Mouse (Mus musculus): ENCODE measurements at regions not wholly inside any gene's neighbourhood (a gene's known extent, or its start where the extent isn't known, plus 50 kb on each side); places are given as distances from the start of the nearest gene placed in this dataset.

- no peaks in the 10 kb centered on the region for H3K4me1 ChIP-seq (ENCODE audit: control insufficient read depth, insufficient read depth, low read length)
- no peak overlapping the region for H3K27ac ChIP-seq (ENCODE audit: insufficient read depth, low read length)
- no peak overlapping the region for H3K4me3 ChIP-seq (ENCODE audit: low read depth, low read length)
- no peak overlapping the region for H3K9ac ChIP-seq (ENCODE audit: low read depth, poor library complexity, severe bottlenecking)
- no peaks in the 10 kb centered on the region for H3K9me3 ChIP-seq (replicated peaks; ENCODE audit: control insufficient read depth, insufficient read depth, low read length, poor library complexity, severe bottlenecking)
- H3K36me3 ChIP-seq (ENCODE audit: control insufficient read depth, insufficient read depth, low read length, poor library complexity, severe bottlenecking): no peaks in the 10 kb centered on the region
- H3K27me3 ChIP-seq (ENCODE audit: control insufficient read depth, insufficient read depth, low read length, poor library complexity, severe bottlenecking): no peaks in the 10 kb centered on the region
- TF ChIP-seq CTCF (IDR thresholded peaks at IDR 0.05; ENCODE audit: low read depth, low read length) (no peak), POLR2A (IDR thresholded peaks at IDR 0.05; ENCODE audit: insufficient read depth, low read length) (no peak), EP300 (IDR thresholded peaks at IDR 0.05; ENCODE audit: insufficient read depth, low read depth, low read length) (no peak)
Measured at GRCm38 (mm10) chr10:9243281-9243618, 357.4 kb upstream of the Sash1 start.

GRCm38 (mm10) chr10:9242596-9243280 is 356.9 kb upstream of the Sash1 start:
- no peaks in the 10 kb centered on the region for H3K4me1 ChIP-seq (ENCODE audit: control insufficient read depth, insufficient read depth, low read length)
- H3K27me3 ChIP-seq (ENCODE audit: control insufficient read depth, insufficient read depth, low read length, poor library complexity, severe bottlenecking): no peaks in the 10 kb centered on the region
- no peak overlapping the region for H3K9ac ChIP-seq (ENCODE audit: low read depth, poor library complexity, severe bottlenecking)
- no peaks in the 10 kb centered on the region for H3K9me3 ChIP-seq (replicated peaks; ENCODE audit: control insufficient read depth, insufficient read depth, low read length, poor library complexity, severe bottlenecking)
- H3K36me3 ChIP-seq (ENCODE audit: control insufficient read depth, insufficient read depth, low read length, poor library complexity, severe bottlenecking): no peaks in the 10 kb centered on the region
- TF ChIP-seq EP300 (IDR thresholded peaks at IDR 0.05; ENCODE audit: insufficient read depth, low read depth, low read length) (no peak), POLR2A (IDR thresholded peaks at IDR 0.05; ENCODE audit: insufficient read depth, low read length) (no peak), CTCF (IDR thresholded peaks at IDR 0.05; ENCODE audit: low read depth, low read length) (no peak)
- no peak overlapping the region for H3K27ac ChIP-seq (ENCODE audit: insufficient read depth, low read length)
- H3K4me3 ChIP-seq (ENCODE audit: low read depth, low read length): no peak overlapping the region

GRCm38 (mm10) chr10:9239956-9240355 is 354.1 kb upstream of the Sash1 start:
- Histone ChIP-seq H3K27me3 (ENCODE audit: control insufficient read depth, insufficient read depth, low read length, poor library complexity, severe bottlenecking) (no peaks in the 10 kb centered on the region), H3K4me3 (ENCODE audit: low read depth, low read length) (no peak overlapping the region), H3K36me3 (ENCODE audit: control insufficient read depth, insufficient read depth, low read length, poor library complexity, severe bottlenecking) (no peaks in the 10 kb centered on the region), H3K4me1 (ENCODE audit: control insufficient read depth, insufficient read depth, low read length) (no peaks in the 10 kb centered on the region), H3K9ac (ENCODE audit: low read depth, poor library complexity, severe bottlenecking) (no peak overlapping the region), H3K9me3 (replicated peaks; ENCODE audit: control insufficient read depth, insufficient read depth, low read length, poor library complexity, severe bottlenecking) (no peaks in the 10 kb centered on the region), H3K27ac (ENCODE audit: insufficient read depth, low read length) (no peak overlapping the region)
- TF ChIP-seq EP300 (IDR thresholded peaks at IDR 0.05; ENCODE audit: insufficient read depth, low read depth, low read length) (no peak), POLR2A (IDR thresholded peaks at IDR 0.05; ENCODE audit: insufficient read depth, low read length) (no peak), CTCF (IDR thresholded peaks at IDR 0.05; ENCODE audit: low read depth, low read length) (no peak)

- H3K9ac ChIP-seq (ENCODE audit: low read depth, poor library complexity, severe bottlenecking): no peak overlapping the region
- H3K27ac ChIP-seq (ENCODE audit: insufficient read depth, low read length): no peak overlapping the region
- no peaks in the 10 kb centered on the region for H3K27me3 ChIP-seq (ENCODE audit: control insufficient read depth, insufficient read depth, low read length, poor library complexity, severe bottlenecking)
- no peaks in the 10 kb centered on the region for H3K4me1 ChIP-seq (ENCODE audit: control insufficient read depth, insufficient read depth, low read length)
- no peak for TF ChIP-seq POLR2A (IDR thresholded peaks at IDR 0.05; ENCODE audit: insufficient read depth, low read length)
- no peak overlapping the region for H3K4me3 ChIP-seq (ENCODE audit: low read depth, low read length)
- H3K36me3 ChIP-seq (ENCODE audit: control insufficient read depth, insufficient read depth, low read length, poor library complexity, severe bottlenecking): no peaks in the 10 kb centered on the region
- H3K9me3 ChIP-seq (replicated peaks; ENCODE audit: control insufficient read depth, insufficient read depth, low read length, poor library complexity, severe bottlenecking): no peaks in the 10 kb centered on the region
Measured at GRCm38 (mm10) chr10:9231751-9232150, 345.9 kb upstream of the Sash1 start.

DNA sequence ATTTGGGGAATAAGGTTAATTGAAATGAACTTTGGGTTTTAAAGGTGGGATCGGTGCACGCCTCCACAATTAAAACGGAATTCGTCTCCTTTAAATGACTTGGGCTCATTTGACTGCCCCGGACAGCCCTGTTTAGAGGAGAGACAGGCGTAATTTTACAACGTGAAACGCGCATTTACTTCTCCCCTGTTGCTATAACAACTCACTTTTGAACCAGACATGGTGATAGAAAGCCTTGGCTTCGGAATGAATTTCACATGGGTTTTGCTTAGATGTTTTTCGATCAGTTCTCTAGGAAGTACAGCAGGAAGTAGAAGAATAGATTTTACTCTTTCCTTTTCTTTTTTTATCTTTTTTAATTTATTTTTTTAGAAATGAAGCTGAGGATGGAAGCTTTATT is 343.2 kb upstream of the Sash1 start:
- no peaks in the 10 kb centered on the region for H3K4me1 ChIP-seq (ENCODE audit: control insufficient read depth, insufficient read depth, low read length)
- TF ChIP-seq POLR2A (IDR thresholded peaks at IDR 0.05; ENCODE audit: insufficient read depth, low read length): no peak
- TF ChIP-seq EP300 (IDR thresholded peaks at IDR 0.05; ENCODE audit: insufficient read depth, low read depth, low read length): no peak
- no peaks in the 10 kb centered on the region for H3K36me3 ChIP-seq (ENCODE audit: control insufficient read depth, insufficient read depth, low read length, poor library complexity, severe bottlenecking)
- H3K9ac ChIP-seq (ENCODE audit: low read depth, poor library complexity, severe bottlenecking): no peak overlapping the region
- H3K27ac ChIP-seq (ENCODE audit: insufficient read depth, low read length): no peak overlapping the region
- no peaks in the 10 kb centered on the region for H3K9me3 ChIP-seq (replicated peaks; ENCODE audit: control insufficient read depth, insufficient read depth, low read length, poor library complexity, severe bottlenecking)
- no peak overlapping the region for H3K4me3 ChIP-seq (ENCODE audit: low read depth, low read length)
- H3K27me3 ChIP-seq (ENCODE audit: control insufficient read depth, insufficient read depth, low read length, poor library complexity, severe bottlenecking): no peaks in the 10 kb centered on the region

DNA sequence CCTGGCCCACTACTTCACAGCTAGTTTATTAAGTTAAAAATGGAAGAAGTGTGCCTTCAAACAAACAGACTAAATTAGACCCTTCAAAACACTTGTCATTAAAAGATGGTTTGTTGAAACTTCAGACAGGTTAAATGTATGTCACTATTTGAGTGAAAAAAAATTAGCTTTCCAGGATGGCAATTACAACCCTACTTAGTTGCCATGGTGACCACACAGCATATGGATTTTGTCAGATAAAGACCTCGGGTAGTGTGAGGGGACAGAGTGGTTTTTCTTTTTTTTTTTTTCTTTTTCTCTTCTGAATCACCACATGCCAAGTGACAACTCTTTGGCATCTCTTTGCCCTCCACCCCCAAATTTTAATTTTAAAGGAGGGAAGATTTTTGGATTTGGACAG is 341.5 kb upstream of the Sash1 start:
- Histone ChIP-seq H3K27me3 (ENCODE audit: control insufficient read depth, insufficient read depth, low read length, poor library complexity, severe bottlenecking) (no peaks in the 10 kb centered on the region), H3K9me3 (replicated peaks; ENCODE audit: control insufficient read depth, insufficient read depth, low read length, poor library complexity, severe bottlenecking) (no peaks in the 10 kb centered on the region), H3K9ac (ENCODE audit: low read depth, poor library complexity, severe bottlenecking) (no peak overlapping the region), H3K4me1 (ENCODE audit: control insufficient read depth, insufficient read depth, low read length) (no peaks in the 10 kb centered on the region), H3K4me3 (ENCODE audit: low read depth, low read length) (no peak overlapping the region), H3K27ac (ENCODE audit: insufficient read depth, low read length) (no peak overlapping the region), H3K36me3 (ENCODE audit: control insufficient read depth, insufficient read depth, low read length, poor library complexity, severe bottlenecking) (no peaks in the 10 kb centered on the region)
- TF ChIP-seq POLR2A (IDR thresholded peaks at IDR 0.05; ENCODE audit: insufficient read depth, low read length) (no peak), CTCF (IDR thresholded peaks at IDR 0.05; ENCODE audit: low read depth, low read length) (no peak), EP300 (IDR thresholded peaks at IDR 0.05; ENCODE audit: insufficient read depth, low read depth, low read length) (no peak)

All from ES-Bruce4 (cell line).